Mouse (Mus musculus): ENCODE measurements around the gene Ovch2.
"Not testable (repeated sequence)": the region's sequence is repeated elsewhere in the genome, so short reads cannot be mapped to it uniquely, and the experiment has no call there.

Ovch2 gene

GRCm38 (mm10) chr7:107801108-107801507, at the start of gene Ovch2:
Ovch2 (minus strand) TSS chr7:107801208.
- no peak for DNase-seq

GRCm38 (mm10) chr7:107847390-107847789, 46.4 kb upstream of the Ovch2 start, which contains the start of gene Olfr470:
Olfr470 (minus strand) TSS chr7:107847490.
- DNase-seq = not testable (repeated sequence)

GRCm38 (mm10) chr7:107841719-107842118, 40.7 kb upstream of the Ovch2 start:
- DNase-seq = no peak

GRCm38 (mm10) chr7:107825441-107825840, 24.4 kb upstream of the Ovch2 start, which contains the start of gene Olfr469:
Olfr469 (minus strand) TSS chr7:107825541.
- not testable (repeated sequence) for DNase-seq

- DNase-seq = not testable (repeated sequence)
Measured at GRCm38 (mm10) chr7:107823867-107824266, 22.9 kb upstream of the Ovch2 start.

- no peak for DNase-seq
Measured at GRCm38 (mm10) chr7:107819442-107819841, 18.4 kb upstream of the Ovch2 start.

- DNase-seq = no peak
Measured at GRCm38 (mm10) chr7:107811963-107812362, 11.0 kb upstream of the Ovch2 start, which contains the start of gene Olfr467. Olfr467 (plus strand) TSS chr7:107812263.

GRCm38 (mm10) chr7:107802138-107802537, 1.1 kb upstream of the Ovch2 start:
- DNase-seq = no peak

GRCm38 (mm10) chr7:107796500-107796899, 4.5 kb downstream of the Ovch2 start:
- DNase-seq = no peak

GRCm38 (mm10) chr7:107787977-107788620, 12.9 kb downstream of the Ovch2 start:
- peak; percentile 8 for DNase-seq

GRCm38 (mm10) chr7:107779611-107780010, 21.4 kb downstream of the Ovch2 start:
- DNase-seq = no peak

- no peak for DNase-seq
Measured at GRCm38 (mm10) chr7:107778216-107778615, 22.8 kb downstream of the Ovch2 start.

- DNase-seq = no peak
Measured at GRCm38 (mm10) chr7:107770812-107771211, 30.2 kb downstream of the Ovch2 start.

- DNase-seq = peak; percentile 18
Measured at GRCm38 (mm10) chr7:107757308-107758151, 43.5 kb downstream of the Ovch2 start, which contains the start of gene Cyb5r2. Cyb5r2 (minus strand) TSS chr7:107758032.

GRCm38 (mm10) chr7:107756748-107757147, 44.3 kb downstream of the Ovch2 start:
- no peak for DNase-seq

- DNase-seq = no peak
Measured at GRCm38 (mm10) chr7:107755905-107756304, 45.1 kb downstream of the Ovch2 start.

GRCm38 (mm10) chr7:107752031-107752520, 48.9 kb downstream of the Ovch2 start:
- no peak for DNase-seq

- no peak for DNase-seq
Measured at GRCm38 (mm10) chr7:107749721-107750120, 51.3 kb downstream of the Ovch2 start.

- DNase-seq = no peak
Measured at GRCm38 (mm10) chr7:107749270-107749669, 51.7 kb downstream of the Ovch2 start.

- DNase-seq = peak; percentile 55
Measured at GRCm38 (mm10) chr7:107747954-107748353, 53.1 kb downstream of the Ovch2 start.

GRCm38 (mm10) chr7:107747476-107747875, 53.5 kb downstream of the Ovch2 start:
- DNase-seq = no peak

- DNase-seq = no peak
Measured at GRCm38 (mm10) chr7:107746036-107746435, 55.0 kb downstream of the Ovch2 start.

- DNase-seq = no peak
Measured at GRCm38 (mm10) chr7:107745111-107745510, 55.9 kb downstream of the Ovch2 start.

GRCm38 (mm10) chr7:107744454-107744853, 56.6 kb downstream of the Ovch2 start:
- DNase-seq = no peak
